In the genomic region with DNA sequence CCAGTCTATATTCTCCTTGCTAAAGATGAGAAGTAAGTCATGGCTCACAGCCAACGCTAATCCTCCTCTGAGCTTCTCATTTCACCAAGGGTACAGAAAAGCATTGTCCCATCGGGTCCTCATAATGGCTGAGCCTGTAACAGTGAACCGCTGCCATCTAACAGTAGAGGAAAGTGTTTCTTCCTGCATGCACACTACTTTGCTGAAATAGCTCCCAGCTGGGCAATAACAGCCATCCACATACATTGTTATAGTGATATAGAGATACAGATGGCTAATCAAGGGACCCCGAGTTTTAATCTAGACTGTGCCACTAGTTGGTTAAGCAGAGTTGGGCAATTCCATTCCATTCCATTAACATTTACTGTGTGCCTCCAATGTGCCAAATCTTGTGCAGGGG, we compare ENCODE assay signal across 22 mouse cellular contexts.
A peak's percentile ranks its signal among the peaks of the same experiment; 100 is the strongest.
DNase-seq lines count a peak whose midpoint lies in the region; ATAC-seq and TF ChIP-seq lines count a peak whose summit lies in the region.
"Had no signal": no experiment of that assay in that cellular context is flagged by ENCODE, and none has a peak within 500 bp of the region (broad histone marks: within the 10 kb centered on the region; RNA-seq: fewer than 3 reads in every experiment).

No protein-coding gene starts in this region.

- DNase-seq in hindbrain, postnatal 0 days (ENCODE audit: low spot score), result peak; percentile 13
- DNase-seq in hindbrain, embryonic 10.5 days (ENCODE audit: low spot score), result no peak
- no peak for DNase-seq in neural tube, embryonic 10.5 days (ENCODE audit: extremely low spot score, low spot score)
- no peak for DNase-seq in retina, postnatal 1 day
- DNase-seq in frontal cortex, postnatal 10 days (ENCODE audit: low spot score in 2 of 2), result no peak
- DNase-seq: adrenal gland, adult 2 months; adrenal gland, adult 8-10 months; adrenal gland, postnatal 10 days; adrenal gland, postnatal 14 days; adrenal gland, postnatal 25 days; adrenal gland, postnatal 36 days; B cell, adult 2 months; cerebellum, adult 11 months; cerebellum, adult 11-12 months had no signal

- WGBS in hindbrain, postnatal 0 days, result 74% methylated on average over 4 of the region's 4 CpGs
- 89% methylated on average over 4 of the region's 4 CpGs for WGBS in hindbrain, embryonic 10.5 days
- 53% methylated on average over 4 of the region's 4 CpGs for WGBS in neural tube, embryonic 13.5 days
- 45% methylated on average over 4 of the region's 4 CpGs for WGBS in neural tube, embryonic 14.5 days
- 38% methylated on average over 4 of the region's 4 CpGs for WGBS in neural tube, embryonic 15.5 days

- ATAC-seq in hindbrain, postnatal 0 days, result no peak
- ATAC-seq in neural tube, embryonic 13.5 days (ENCODE audit: low read depth), result peak; percentile 69
- ATAC-seq in neural tube, embryonic 14.5 days (ENCODE audit: low read depth), result peak; percentile 70
- peak; percentile 61; the same call in 1 of the 2 replicates for ATAC-seq in neural tube, embryonic 15.5 days (ENCODE audit: low FRiP score)
- ATAC-seq: activated CD4-positive, CD25-positive, alpha-beta regulatory T cell, adult 4 months; CD4-positive, CD25-positive, alpha-beta regulatory T cell, adult 4 months; Patski had no signal

- H3K36me3 ChIP-seq in hindbrain, postnatal 0 days (ENCODE audit: insufficient read depth, low read length), result no peaks in the 10 kb centered on the region
- H3K36me3 ChIP-seq in hindbrain, embryonic 10.5 days, result no peaks in the 10 kb centered on the region
- H3K36me3 ChIP-seq in neural tube, embryonic 13.5 days, result no peaks in the 10 kb centered on the region
- no peaks in the 10 kb centered on the region for H3K36me3 ChIP-seq in neural tube, embryonic 14.5 days (ENCODE audit: control insufficient read depth, insufficient read depth, low read length)
- H3K36me3 ChIP-seq in neural tube, embryonic 15.5 days, result no peaks in the 10 kb centered on the region
- H3K36me3 ChIP-seq: G1E had no signal

- no peak overlapping the region for H3K4me3 ChIP-seq in hindbrain, postnatal 0 days (ENCODE audit: low read length)
- H3K4me3 ChIP-seq in hindbrain, embryonic 10.5 days, result no peak overlapping the region
- H3K4me3 ChIP-seq in neural tube, embryonic 13.5 days, result no peak overlapping the region
- no peak overlapping the region for H3K4me3 ChIP-seq in neural tube, embryonic 14.5 days (ENCODE audit: low read depth, low read length)
- no peak overlapping the region for H3K4me3 ChIP-seq in neural tube, embryonic 15.5 days (replicated peaks)

- no peak overlapping the region for H3K27ac ChIP-seq in hindbrain, postnatal 0 days
- H3K27ac ChIP-seq in hindbrain, embryonic 10.5 days, result no peak overlapping the region
- H3K27ac ChIP-seq in neural tube, embryonic 13.5 days (replicated peaks), result no peak overlapping the region
- H3K27ac ChIP-seq in neural tube, embryonic 14.5 days (ENCODE audit: low read depth, low read length), result no peak overlapping the region
- H3K27ac ChIP-seq in neural tube, embryonic 15.5 days (replicated peaks), result no peak overlapping the region

- no peak overlapping the region for H3K9ac ChIP-seq in hindbrain, postnatal 0 days (replicated peaks; ENCODE audit: low read length)
- H3K9ac ChIP-seq in neural tube, embryonic 13.5 days, result no peak overlapping the region
- no peak overlapping the region for H3K9ac ChIP-seq in neural tube, embryonic 14.5 days (replicated peaks; ENCODE audit: low read depth, low read length)
- H3K9ac ChIP-seq in neural tube, embryonic 15.5 days (replicated peaks), result no peak overlapping the region

- H3K27me3 ChIP-seq in hindbrain, postnatal 0 days (ENCODE audit: insufficient read depth, low read length), result no peaks in the 10 kb centered on the region
- no peaks in the 10 kb centered on the region for H3K27me3 ChIP-seq in hindbrain, embryonic 10.5 days (ENCODE audit: insufficient read depth, poor library complexity, severe bottlenecking)
- no peaks in the 10 kb centered on the region for H3K27me3 ChIP-seq in neural tube, embryonic 13.5 days
- H3K27me3 ChIP-seq in neural tube, embryonic 14.5 days (ENCODE audit: control insufficient read depth, insufficient read depth, low read length), result no peaks in the 10 kb centered on the region
- no peaks in the 10 kb centered on the region for H3K27me3 ChIP-seq in neural tube, embryonic 15.5 days (replicated peaks)
- H3K27me3 ChIP-seq: CH12.LX, Patski had no signal

- H3K9me3 ChIP-seq in hindbrain, postnatal 0 days (ENCODE audit: low read length), result no peaks in the 10 kb centered on the region
- H3K9me3 ChIP-seq in hindbrain, embryonic 10.5 days, result 0 out of 2 replicates have a peak, but pooled peaks cover 4% of the 10 kb centered on the region
- H3K9me3 ChIP-seq in neural tube, embryonic 13.5 days, result no peaks in the 10 kb centered on the region
- no peaks in the 10 kb centered on the region for H3K9me3 ChIP-seq in neural tube, embryonic 14.5 days (ENCODE audit: control insufficient read depth, low read length)
- no peaks in the 10 kb centered on the region for H3K9me3 ChIP-seq in neural tube, embryonic 15.5 days (replicated peaks)
- H3K9me3 ChIP-seq: G1E had no signal

- TF ChIP-seq CTCF in hindbrain, postnatal 0 days (IDR thresholded peaks at IDR 0.05; ENCODE audit: low read depth), result no peak

- no peaks in the 10 kb centered on the region for H3K4me1 ChIP-seq in hindbrain, postnatal 0 days (ENCODE audit: insufficient read depth, low read length)
- peaks cover 7% of the 10 kb centered on the region for H3K4me1 ChIP-seq in hindbrain, embryonic 10.5 days (replicated peaks)
- H3K4me1 ChIP-seq in neural tube, embryonic 13.5 days (replicated peaks), result peaks cover 14% of the 10 kb centered on the region; the same call in 1 of the 2 replicates
- peaks cover 4% of the 10 kb centered on the region for H3K4me1 ChIP-seq in neural tube, embryonic 14.5 days (ENCODE audit: control insufficient read depth, insufficient read depth, low read length)
- H3K4me1 ChIP-seq in neural tube, embryonic 15.5 days, result peaks cover 11% of the 10 kb centered on the region

- H3K4me2 ChIP-seq in hindbrain, postnatal 0 days (ENCODE audit: low read depth, low read length), result no peak overlapping the region
- H3K4me2 ChIP-seq in neural tube, embryonic 13.5 days, result no peak overlapping the region
- no peak overlapping the region for H3K4me2 ChIP-seq in neural tube, embryonic 14.5 days (ENCODE audit: low read depth, low read length)
- no peak overlapping the region for H3K4me2 ChIP-seq in neural tube, embryonic 15.5 days
